Mouse (Mus musculus) CD4-positive, CD25-positive, alpha-beta regulatory T cell, adult 4 months (primary cell): ENCODE results near the gene Snap91. TPM values are rescaled to one million over a fixed set of nuclear protein-coding genes. Genes with fewer than 3 reads are reported as not detected.

ENCODE experiments used
- ATAC-seq: one replicate; pipeline ENCODE4 v1.8.0; 2017
- polyA plus RNA-seq, 2 experiments: library from polyadenylated mRNA; unstranded; fragments of 100-300 nt; shearing (Covaris generic); gene quantifications; one replicate each; pipeline ENCODE4 v1.2.1; 2017

The Snap91 gene
- not detected for polyA plus RNA-seq

DNA sequence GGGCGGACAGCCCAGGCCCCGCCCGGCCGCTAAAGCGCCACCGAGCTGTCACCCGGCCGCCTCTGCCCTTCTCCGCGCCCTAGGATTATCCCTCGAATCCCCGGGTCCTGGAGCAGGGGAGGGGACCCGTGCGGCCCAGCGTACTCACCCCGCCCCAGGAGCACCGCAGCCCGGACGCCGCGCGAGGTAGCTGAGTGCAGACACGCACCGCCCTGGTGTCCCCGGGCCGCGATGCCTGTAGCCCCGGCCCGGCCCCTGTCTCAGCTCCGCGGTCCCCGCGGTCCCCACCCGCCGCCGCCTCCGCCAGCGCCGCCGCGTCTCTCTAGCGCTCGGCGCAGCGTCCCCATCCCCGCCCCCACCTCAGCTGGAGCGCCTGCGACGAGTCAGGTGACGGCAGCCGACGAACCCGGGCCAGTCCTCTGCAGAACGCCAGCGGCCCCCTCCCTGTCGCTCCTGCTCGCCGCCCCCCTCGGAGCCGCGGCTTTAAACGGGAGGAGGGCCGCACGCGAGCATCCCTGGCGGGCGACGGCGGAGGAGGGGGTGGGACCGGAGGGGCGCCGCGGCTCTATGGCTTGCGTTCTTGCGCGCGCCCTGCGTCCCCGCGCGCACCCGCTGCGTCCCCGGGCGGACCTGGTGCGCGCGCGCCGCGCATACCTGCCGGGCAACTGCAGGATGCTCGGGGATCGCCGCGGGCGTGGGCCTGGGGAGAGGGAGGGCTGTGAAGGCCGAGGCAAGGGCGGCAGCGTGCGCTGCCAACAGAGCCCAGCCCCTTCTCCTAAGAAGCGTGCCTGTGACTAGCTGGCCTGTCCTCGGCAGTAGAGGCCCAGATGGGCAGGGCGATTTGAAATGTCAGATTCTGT lies at the start of gene Snap91:
Gene Snap91, minus strand, starts transcription at position 542 of the 860 bp plus-strand sequence.
- no peak for ATAC-seq

DNA sequence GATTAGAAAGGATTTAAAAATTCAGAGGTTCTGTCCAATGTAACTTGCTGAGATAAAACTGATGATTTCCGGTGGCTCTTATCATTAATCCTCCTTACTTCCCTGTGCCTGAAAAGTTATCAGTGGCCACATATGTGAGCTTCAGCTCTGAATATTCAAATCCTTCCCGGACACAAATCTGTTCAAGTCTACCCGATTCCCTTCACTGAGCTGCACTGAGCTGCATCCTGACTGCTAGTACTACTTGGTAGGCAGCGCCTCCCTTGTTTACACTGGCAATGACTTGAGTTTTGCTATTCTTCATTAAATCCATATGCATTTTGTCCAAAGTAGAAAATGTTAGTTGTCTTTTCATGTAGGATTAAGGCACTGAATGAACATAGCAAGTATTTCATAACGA lies 46.1 kb upstream of the Snap91 start:
- no peak for ATAC-seq

DNA sequence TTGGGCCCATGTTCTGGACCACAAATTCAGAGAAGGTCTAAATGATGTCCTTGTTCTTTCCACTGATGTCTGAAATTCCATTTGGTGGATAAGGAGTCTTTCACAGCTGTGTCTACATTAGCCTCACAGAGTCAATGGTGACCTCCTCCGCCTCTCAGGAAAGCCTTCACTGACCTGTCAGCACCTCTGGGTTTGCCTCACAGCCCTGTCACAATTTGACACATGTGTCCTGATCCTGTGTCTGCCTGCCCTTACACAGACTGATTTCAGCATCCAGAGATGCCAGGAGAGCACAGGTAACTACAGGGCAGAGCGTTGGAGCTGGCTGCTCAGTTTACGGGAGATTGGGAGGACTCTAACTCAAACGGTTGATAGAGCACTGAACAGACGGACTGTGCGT lies 45.2 kb upstream of the Snap91 start:
- no peak for ATAC-seq

DNA sequence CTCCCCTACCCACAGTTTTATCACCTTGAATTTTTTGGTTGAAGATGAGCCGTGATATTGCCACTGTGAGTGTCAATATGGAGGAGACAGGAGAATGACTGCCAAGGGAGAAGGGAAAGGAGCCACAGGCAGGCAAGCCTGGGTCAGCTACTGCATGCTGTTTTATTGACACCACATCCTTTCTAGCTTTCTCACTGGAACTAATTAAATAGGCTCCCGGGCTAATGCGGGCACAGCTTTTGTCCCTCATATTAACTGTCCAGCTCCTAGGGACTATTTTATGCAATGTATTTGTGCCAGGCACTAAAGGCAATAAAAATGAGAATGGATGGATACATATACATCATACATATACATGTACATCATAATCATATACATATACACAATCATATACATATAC lies 42.0 kb upstream of the Snap91 start:
- ATAC-seq: no peak

- no peak for ATAC-seq
These were observed 36.1 kb upstream of the Snap91 start for GRCm38 (mm10) chr9:86916543-86916942.

DNA sequence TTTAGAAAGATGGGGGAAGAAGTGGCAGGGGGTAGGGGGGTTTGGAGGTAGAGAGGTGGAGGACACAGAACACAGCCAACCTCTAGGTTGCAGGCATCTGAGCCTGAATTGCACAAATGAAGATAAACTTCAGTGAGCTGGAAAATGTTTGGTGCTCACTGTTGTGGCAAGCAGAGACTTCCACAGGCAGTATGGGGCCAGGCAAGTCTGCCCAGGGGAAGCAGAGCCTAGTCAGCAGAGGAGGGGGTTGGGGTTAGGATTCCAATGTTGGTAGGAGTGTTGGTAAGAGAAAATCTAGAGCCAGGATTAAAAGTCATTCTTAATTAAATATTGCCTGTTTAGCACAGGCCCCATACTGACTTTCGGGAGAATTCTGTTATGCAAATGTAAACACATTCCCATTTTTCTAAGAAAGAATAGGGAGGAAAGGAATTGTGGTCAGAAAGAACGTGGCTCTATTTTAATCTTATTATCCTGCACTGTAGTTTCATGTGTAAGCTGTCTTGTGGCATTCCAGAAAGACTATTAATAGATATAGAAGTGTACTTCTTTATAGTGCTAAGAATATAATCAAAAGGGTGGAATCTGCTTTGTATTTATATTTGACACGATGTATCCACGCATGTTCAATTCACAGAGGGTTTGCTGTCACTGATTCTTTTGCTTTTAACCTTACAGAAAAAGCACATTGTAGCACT lies 19.2 kb upstream of the Snap91 start:
- ATAC-seq: no peak

- ATAC-seq: no peak
These were observed 990 bp downstream of the Snap91 start for GRCm38 (mm10) chr9:86879216-86880112.

DNA sequence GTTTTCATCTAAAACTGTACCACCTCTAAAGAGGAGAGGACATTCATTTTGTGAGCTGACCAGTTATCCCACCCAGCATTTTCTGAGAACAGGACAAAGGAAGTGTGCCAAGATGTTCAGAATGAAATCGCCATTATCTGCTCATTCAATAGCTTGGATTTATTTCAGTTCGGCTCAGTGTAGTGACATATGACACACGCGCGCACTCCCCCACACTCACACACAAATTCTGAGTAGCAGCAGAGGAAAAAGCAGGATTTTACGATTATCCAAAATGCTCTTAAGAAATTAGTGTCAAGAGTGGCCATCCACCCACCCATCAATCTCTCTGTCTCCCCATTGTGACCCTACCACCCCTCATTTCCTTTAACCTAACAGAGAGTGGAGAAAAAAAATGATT lies 1.7 kb downstream of the Snap91 start:
- ATAC-seq: no peak

- no peak for ATAC-seq
These were observed 6.8 kb downstream of the Snap91 start for GRCm38 (mm10) chr9:86873681-86874080.

GRCm38 (mm10) chr9:86869586-86870338 lies 10.7 kb downstream of the Snap91 start:
- ATAC-seq: no peak

DNA sequence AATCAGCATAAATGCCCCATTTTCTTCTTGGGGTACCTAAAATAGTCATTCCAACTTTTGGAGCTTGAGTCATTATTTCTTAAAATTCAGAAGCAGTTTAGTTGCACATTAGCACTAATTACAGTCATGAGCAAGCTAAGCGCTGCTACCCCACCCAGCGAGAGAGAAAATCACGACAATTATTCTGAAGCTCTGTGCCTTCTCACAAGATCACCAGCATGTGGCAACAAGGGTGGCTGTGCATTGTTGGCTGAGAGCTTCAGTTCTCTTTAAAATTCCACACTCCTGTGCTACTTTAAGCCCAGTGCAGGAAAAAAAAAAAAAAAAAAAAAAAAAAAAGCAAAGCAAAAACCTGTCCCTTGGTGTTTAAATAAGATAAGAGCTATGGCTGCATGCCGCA lies 22.4 kb downstream of the Snap91 start:
- no peak for ATAC-seq

GRCm38 (mm10) chr9:86857626-86858025 lies 22.8 kb downstream of the Snap91 start:
- ATAC-seq: no peak

- no peak for ATAC-seq
These were observed 27.6 kb downstream of the Snap91 start for GRCm38 (mm10) chr9:86852861-86853260.

DNA sequence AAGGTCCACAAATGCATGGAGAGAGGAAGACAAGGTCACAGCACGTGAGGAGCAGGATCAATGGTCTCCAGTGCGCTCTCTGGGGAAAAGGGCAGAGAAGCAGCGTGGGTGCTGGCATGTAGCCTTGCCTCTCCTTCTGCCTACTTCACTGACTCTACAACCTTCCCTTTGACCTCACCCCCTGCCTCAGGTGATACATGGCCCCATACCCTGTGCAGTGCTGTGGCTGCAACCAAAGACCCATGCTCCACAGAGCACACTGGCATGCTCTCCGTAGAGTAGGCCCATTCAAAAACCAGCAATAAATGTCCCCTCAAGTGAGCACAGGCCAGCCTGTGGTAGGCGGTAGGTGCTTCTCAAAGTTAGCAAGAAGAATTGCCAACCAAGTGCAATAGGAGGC lies 28.8 kb downstream of the Snap91 start:
- no peak for ATAC-seq

DNA sequence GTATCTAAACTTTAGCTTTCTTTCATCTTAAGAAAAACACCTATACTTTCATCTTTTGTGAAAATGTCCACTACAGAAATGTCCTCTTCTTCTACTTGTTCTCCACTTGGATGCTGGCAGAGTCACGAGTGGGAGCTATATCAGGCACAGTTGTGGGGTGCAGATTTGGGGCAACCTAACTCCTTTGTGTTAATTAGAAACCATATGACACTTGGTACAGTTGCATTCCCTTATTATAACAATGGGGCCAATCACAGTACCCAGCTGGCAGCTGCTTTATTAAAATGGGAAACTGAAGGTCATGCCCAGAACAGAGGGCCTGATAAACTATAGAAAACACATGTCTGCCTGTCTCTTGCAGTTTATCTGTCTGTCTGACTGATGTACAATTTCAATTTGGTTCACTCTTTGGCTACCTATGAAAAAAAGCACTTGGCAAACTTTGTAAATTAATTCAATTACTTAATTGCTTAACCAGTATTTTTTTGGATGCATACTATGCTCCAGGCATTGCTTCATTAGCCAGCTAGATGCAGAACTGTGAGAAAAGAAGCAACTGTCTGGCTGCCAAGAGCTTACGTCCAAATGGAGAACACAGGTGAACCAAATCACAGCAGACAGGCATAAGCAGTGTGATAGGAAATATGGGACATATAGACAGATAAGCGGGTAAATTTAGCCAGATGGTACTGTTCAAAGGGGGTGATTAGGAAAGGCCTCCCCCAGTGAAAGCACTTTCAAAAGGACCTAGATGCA lies 29.8 kb downstream of the Snap91 start:
- ATAC-seq: no peak

DNA sequence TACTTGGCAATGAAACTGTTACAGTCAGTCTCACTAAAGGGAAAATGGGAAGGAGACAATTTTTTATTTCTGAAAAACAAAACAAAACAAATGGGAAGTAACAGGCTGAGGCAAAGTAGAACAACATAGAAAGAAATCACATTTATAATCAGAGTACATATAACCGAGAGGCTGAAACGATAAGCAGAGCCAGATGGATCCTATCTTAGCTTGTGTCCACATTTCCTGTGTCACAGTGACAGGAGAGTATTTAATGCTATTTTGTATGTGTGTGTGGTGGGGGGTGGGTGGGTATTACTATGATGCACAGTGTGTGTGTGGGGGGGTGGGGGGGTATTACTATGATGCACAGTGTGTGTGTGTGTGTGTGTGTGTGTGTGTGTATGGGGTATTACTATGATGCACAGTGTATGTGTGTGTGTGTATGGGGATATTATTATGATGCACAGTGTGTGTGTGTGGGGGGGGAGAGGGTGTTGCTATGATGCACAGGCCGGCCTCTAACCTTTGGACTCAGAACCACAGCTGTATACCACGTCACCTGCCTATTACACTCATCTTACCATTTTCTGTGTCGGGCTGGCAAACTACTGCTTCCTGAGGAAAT lies 36.6 kb downstream of the Snap91 start:
- no peak for ATAC-seq

DNA sequence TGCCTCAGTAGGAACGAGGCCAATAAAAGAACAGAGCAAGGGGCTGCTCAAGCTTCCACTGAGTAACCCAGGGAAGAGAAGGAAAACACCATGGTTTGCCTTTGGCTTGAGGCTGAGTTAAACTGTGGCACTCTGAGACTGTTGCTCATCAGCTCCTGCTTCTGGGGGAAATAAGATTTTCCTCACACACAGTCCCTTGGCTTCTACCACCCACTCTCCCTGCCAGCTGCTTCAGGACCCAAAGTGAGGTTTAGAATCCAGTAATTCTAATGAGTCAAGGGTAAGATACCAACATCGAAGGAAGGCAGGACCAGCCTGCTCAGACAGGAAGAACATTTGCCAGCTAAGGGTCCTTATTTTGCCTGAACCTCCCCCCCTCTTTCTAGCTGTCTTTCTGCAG lies 50.7 kb downstream of the Snap91 start:
- no peak for ATAC-seq

DNA sequence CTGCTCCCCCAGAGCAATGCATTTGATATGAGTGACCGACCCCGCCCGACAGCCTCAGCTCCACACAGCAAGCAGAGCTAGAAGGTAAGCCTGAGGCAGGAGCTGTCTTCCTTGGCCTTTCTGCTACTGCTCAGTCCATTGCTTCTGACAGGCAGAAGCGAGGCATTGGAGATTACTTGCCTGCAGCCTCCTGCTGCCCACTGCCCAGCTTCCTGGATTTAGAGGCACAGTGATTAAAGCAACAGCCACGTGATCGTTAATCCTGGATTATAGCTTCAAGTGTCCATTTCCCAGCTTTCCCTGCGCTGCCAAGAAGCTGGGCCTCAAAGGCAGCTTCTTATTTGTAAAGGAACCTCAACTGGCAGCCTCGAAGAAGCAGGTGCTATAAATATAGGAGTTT lies 51.4 kb downstream of the Snap91 start:
- no peak for ATAC-seq

DNA sequence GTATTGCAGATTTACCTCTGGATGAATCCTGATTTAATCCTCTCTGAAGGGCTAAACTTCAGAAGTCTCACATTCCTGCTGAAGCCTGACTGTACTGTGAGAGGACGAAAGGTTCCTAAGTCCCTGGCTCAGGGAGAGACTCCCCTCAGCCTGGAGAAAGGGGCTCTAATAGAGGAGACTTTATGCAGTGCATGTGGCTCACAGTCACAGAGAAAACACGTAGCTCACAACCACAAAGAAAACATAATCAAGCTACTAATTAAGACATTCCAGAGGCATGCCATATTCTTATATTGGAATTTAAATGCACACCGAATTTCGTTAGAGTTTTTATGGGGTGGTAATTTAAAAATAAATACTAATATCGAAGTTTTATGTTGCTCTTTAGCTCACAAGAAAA lies 61.1 kb downstream of the Snap91 start:
- no peak for ATAC-seq

- no peak for ATAC-seq
These were observed 62.8 kb downstream of the Snap91 start for GRCm38 (mm10) chr9:86817673-86818072.

DNA sequence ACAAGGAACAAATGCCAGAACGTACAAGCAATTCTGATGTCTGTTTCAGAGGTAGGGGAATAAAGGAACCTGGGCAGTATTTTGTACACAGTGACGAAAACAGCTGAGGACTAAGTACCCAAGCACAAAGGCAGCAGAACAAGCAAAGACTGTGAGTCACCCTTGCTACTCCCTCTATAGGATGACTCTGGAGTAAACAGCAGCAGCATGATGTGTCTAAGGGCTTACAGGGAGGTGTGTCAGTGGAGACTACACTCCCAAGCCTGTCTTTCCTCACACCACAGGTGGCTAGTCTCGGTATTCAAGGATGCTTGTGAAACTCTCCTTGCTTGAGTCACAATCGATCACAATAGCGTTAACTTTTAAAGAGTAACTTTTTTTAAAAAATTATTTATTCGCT lies 66.1 kb downstream of the Snap91 start:
- ATAC-seq: no peak
